Mouse (Mus musculus): Measurements from ENCODE around the gene Fbxl18.

DNA sequence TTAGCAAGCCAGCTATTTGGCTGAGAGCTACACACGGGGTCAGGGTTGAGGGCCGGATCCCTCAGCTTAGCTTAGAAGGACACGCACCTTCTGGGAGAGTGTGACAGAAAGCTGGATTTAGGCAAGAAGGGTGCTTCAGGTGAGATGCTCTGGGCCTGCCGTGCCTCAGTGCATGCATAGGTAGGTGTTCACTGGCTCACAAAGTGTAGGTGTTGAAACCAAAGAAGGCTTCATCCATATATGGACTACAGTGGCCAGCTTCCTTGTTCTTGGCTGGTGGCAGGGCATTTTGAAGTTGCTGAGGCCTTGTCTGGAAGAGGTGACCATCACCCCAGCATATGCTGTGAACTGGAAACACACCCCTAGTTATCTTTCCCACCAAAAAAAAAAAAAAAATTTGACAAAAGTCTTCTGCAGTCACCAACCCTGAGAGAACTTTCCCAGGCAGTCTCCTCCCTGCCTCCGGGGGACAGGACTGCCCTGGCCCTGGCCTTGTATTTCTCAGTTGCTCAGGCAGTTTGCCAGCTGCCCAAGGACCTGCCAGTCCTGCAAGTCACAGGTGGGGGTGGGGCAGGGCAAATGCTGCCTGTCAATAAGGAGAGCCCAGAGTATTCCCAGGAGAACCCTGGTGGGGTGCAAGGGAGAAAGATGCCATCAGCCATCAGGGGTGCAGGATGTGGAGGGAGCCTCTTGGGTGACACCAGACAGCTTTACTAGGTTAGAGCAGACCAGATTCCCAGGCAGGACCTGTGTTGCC is 12.8 kb upstream of the Fbxl18 start:
- TF ChIP-seq CTCF (conservative IDR thresholded peaks at IDR 0.05; ENCODE audit: insufficient read depth, insufficient read length, low read depth, low read length) (no peak), POLR2A (IDR thresholded peaks at IDR 0.05; ENCODE audit: low read depth, low read length) (no peak)

All from kidney, adult 2 months (tissue).